Mouse (Mus musculus): ENCODE results near the gene Trim7.

DNA sequence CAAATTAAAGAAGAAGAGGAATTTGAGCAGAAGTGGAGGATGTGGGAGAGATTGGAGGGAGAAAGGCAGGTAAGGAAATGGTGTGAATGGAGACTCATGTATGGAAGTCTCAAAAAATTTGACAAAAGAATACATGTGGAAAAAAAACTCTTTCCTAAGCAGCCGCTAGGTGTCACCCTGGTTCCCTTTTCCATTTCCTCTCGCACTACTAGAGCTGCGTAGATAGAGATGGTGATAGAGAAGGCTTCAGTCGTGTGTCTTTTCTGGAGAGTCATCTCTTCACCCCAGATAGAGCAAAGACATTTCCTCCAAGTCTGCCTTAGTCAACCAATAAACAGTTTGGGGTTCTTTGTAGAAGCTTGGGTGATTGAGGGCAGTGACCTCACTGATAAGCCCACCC is 48.5 kb downstream of the Trim7 start:
- no peak for TF ChIP-seq MEF2A (IDR thresholded peaks at IDR 0.05; ENCODE audit: extremely low read depth, insufficient replicate concordance, low read depth, low read length, poor library complexity, severe bottlenecking)
- no peak for TF ChIP-seq CHD2 (IDR thresholded peaks at IDR 0.05; ENCODE audit: low read length)
- TF ChIP-seq HCFC1 (IDR thresholded peaks at IDR 0.05; ENCODE audit: low read depth, low read length): peak; percentile 43
- TF ChIP-seq BHLHE40 (IDR thresholded peaks at IDR 0.05; ENCODE audit: borderline replicate concordance, low read depth, low read length): peak; percentile 61; the same call in 1 of the 2 replicates
- no peak for TF ChIP-seq POLR2AphosphoS5 (IDR thresholded peaks at IDR 0.05; ENCODE audit: borderline replicate concordance, low read depth, low read length)
- TF ChIP-seq CTCF (IDR thresholded peaks at IDR 0.05 in 2 of 3, conservative IDR thresholded peaks at IDR 0.05 in 1 of 3; ENCODE audit: control insufficient read depth in 1 of 3, insufficient read depth in 1 of 3, low read depth in 2 of 3, low read length in 3 of 3, poor library complexity in 1 of 3, severe bottlenecking in 1 of 3): peak; percentile 64 to 93 (median 85)
- no peak for TF ChIP-seq POLR2A (IDR thresholded peaks at IDR 0.05; ENCODE audit: control insufficient read depth in 1 of 2, insufficient read depth in 1 of 2, low read depth in 1 of 2, low read length in 2 of 2, poor library complexity in 1 of 2)
- TF ChIP-seq RCOR1 (IDR thresholded peaks at IDR 0.05; ENCODE audit: low read depth, low read length): peak; percentile 63
- 0 out of 2 replicates have a peak, but pooled peaks have one; percentile 15 for TF ChIP-seq TCF12 (IDR thresholded peaks at IDR 0.05; ENCODE audit: low read depth, low read length)
- peak; percentile 51; the same call in 1 of the 2 replicates for TF ChIP-seq ETS1 (IDR thresholded peaks at IDR 0.05; ENCODE audit: low read depth, low read length)
